Mouse (Mus musculus) ES-E14 (cell line): ENCODE measurements at regions not wholly inside any gene's neighbourhood (a gene's known extent, or its start where the extent isn't known, plus 50 kb on each side); places are given as distances from the start of the nearest gene placed in this dataset.

Experiments used
- DNase-seq: peaks from one replicate; pipeline ENCODE4 v3.0.0-alpha.2; 2013; ENCODE audit warnings: low read depth, low spot score
- H3K27ac ChIP-seq: 2 replicates; pipeline ENCODE4 v1.5.1; 2012; ENCODE audit warnings: low read depth, mild to moderate bottlenecking, low read length, moderate library complexity, mixed read lengths; ENCODE audit not compliant: poor library complexity, insufficient read depth, severe bottlenecking
- H3K36me3 ChIP-seq: 2 replicates; pipeline ENCODE4 v1.6.1; 2012; ENCODE audit warnings: mild to moderate bottlenecking, low read length, moderate library complexity, mixed read lengths; ENCODE audit not compliant: control insufficient read depth, poor library complexity, insufficient read depth, severe bottlenecking
- H3K4me1 ChIP-seq, 2 experiments: fragments of 150-350 bp in 1 of 2; sonication (generic) in 1 of 2; 2 replicates each; pipeline ENCODE4 v1.6.1; 2012; ENCODE audit warnings: low read length in 2 of 2, mild to moderate bottlenecking in 1 of 2, mixed read lengths in 1 of 2; ENCODE audit not compliant: control insufficient read depth in 2 of 2, insufficient read depth in 2 of 2, poor library complexity in 1 of 2
- H3K4me3 ChIP-seq, 2 experiments: fragments of 150-350 bp in 1 of 2; sonication (generic) in 1 of 2; 2 replicates each; pipeline ENCODE4 v1.5.1; 2012; ENCODE audit warnings: low read length in 2 of 2, low read depth in 1 of 2, mild to moderate bottlenecking in 1 of 2, mixed read lengths in 1 of 2; ENCODE audit not compliant: insufficient read depth in 1 of 2, poor library complexity in 1 of 2, severe bottlenecking in 1 of 2
- H3K9ac ChIP-seq: 2 replicates; pipeline ENCODE4 v1.6.1; 2012; ENCODE audit warnings: low read depth, mild to moderate bottlenecking, low read length, mixed read lengths; ENCODE audit not compliant: poor library complexity, insufficient read depth, severe bottlenecking
- H3K9me3 ChIP-seq: fragments of 150-350 bp; sonication (generic); 2 replicates; pipeline ENCODE4 v1.6.1; 2012; ENCODE audit warnings: low read depth, mild to moderate bottlenecking, low read length; ENCODE audit not compliant: control insufficient read depth, insufficient read depth
- CHD2 ChIP-seq: IDR thresholded peaks from 2 replicates; pipeline ENCODE4 v1.6.1; 2014; ENCODE audit warnings: mild to moderate bottlenecking, low read depth, low read length, inconsistent platforms
- HCFC1 ChIP-seq: IDR thresholded peaks from 2 replicates; pipeline ENCODE4 v1.6.1; 2012; ENCODE audit warnings: low read length, inconsistent platforms, borderline replicate concordance; ENCODE audit not compliant: insufficient read depth
- MAFK ChIP-seq: IDR thresholded peaks from 2 replicates; pipeline ENCODE4 v1.6.1; 2014; ENCODE audit warnings: mild to moderate bottlenecking, low read depth, low read length, inconsistent platforms; ENCODE audit not compliant: insufficient read depth
- ZC3H11A ChIP-seq: IDR thresholded peaks from 2 replicates; pipeline ENCODE4 v1.6.1; 2012; ENCODE audit warnings: low read depth, mild to moderate bottlenecking, inconsistent platforms, low read length, borderline replicate concordance
- ZNF384 ChIP-seq: IDR thresholded peaks from 2 replicates; pipeline ENCODE4 v1.6.1; 2012; ENCODE audit warnings: low read depth, low read length, inconsistent platforms
- in situ Hi-C, 2 experiments: fragments of 600-800 bp; cut with MboI; formaldehyde crosslinking; loops; one replicate each; pipeline ENCODE4 v1.15.1; 2025; ENCODE audit warnings: low sequenced_read_pairs in 2 of 2, inconsistent platforms in 1 of 2; ENCODE audit not compliant: unreplicated experiment in 2 of 2

GRCm38 (mm10) chr14:92764354-92764753 lies 1126.1 kb downstream of the Pcdh9 start:
- TF ChIP-seq ZC3H11A, result peak; percentile 60
- TF ChIP-seq HCFC1, result no peak
- in situ Hi-C loops, result no loop called here
- DNase-seq, result peak; percentile 36

GRCm38 (mm10) chr14:92754676-92755075 lies 1135.8 kb downstream of the Pcdh9 start:
- in situ Hi-C loops, result no loop called here
- H3K9ac ChIP-seq, result no peak overlapping the region
- DNase-seq, result no peak
- H3K36me3 ChIP-seq, result no peaks in the 10 kb centered on the region
- H3K4me1 ChIP-seq, result no peaks in the 10 kb centered on the region
- no peak for TF ChIP-seq CHD2
- no peak for TF ChIP-seq ZNF384
- no peak for TF ChIP-seq HCFC1
- TF ChIP-seq MAFK, result no peak
- TF ChIP-seq ZC3H11A, result no peak
- H3K9me3 ChIP-seq, result no peaks in the 10 kb centered on the region
- no peak overlapping the region for H3K27ac ChIP-seq
- no peak overlapping the region for H3K4me3 ChIP-seq

More at GRCm38 (mm10) chr14:92764354-92764753, 1126.1 kb downstream of the Pcdh9 start:
- no peaks in the 10 kb centered on the region for H3K4me1 ChIP-seq
- no peak overlapping the region for H3K27ac ChIP-seq
- H3K9ac ChIP-seq, result no peak overlapping the region
- no peak overlapping the region for H3K4me3 ChIP-seq
- no peaks in the 10 kb centered on the region for H3K36me3 ChIP-seq
- no peaks in the 10 kb centered on the region for H3K9me3 ChIP-seq

GRCm38 (mm10) chr14:92717666-92718065 lies 1172.8 kb downstream of the Pcdh9 start:
- no peak overlapping the region for H3K4me3 ChIP-seq
- no peaks in the 10 kb centered on the region for H3K9me3 ChIP-seq
- no peak overlapping the region for H3K27ac ChIP-seq
- H3K4me1 ChIP-seq, result no peaks in the 10 kb centered on the region
- H3K36me3 ChIP-seq, result no peaks in the 10 kb centered on the region
- in situ Hi-C loops, result no loop called here
- DNase-seq, result no peak
- TF ChIP-seq MAFK, result no peak
- no peak for TF ChIP-seq HCFC1
- no peak for TF ChIP-seq ZC3H11A
- TF ChIP-seq CHD2, result no peak
- no peak for TF ChIP-seq ZNF384
- no peak overlapping the region for H3K9ac ChIP-seq

GRCm38 (mm10) chr14:92688151-92688550 lies 1202.3 kb downstream of the Pcdh9 start:
- in situ Hi-C loops, result no loop called here
- Histone ChIP-seq H3K36me3 (no peaks in the 10 kb centered on the region), H3K9me3 (no peaks in the 10 kb centered on the region), H3K9ac (no peak overlapping the region), H3K4me1 (no peaks in the 10 kb centered on the region), H3K4me3 (no peak overlapping the region), H3K27ac (no peak overlapping the region)
- DNase-seq, result no peak
- TF ChIP-seq HCFC1, result no peak
- TF ChIP-seq CHD2, result no peak
- no peak for TF ChIP-seq ZC3H11A
- no peak for TF ChIP-seq MAFK
- TF ChIP-seq ZNF384, result no peak

- TF ChIP-seq ZC3H11A (no peak), HCFC1 (no peak), MAFK (no peak), CHD2 (no peak), ZNF384 (no peak)
- no peak overlapping the region for H3K9ac ChIP-seq
- in situ Hi-C loops, result no loop called here
- H3K27ac ChIP-seq, result no peak overlapping the region
- H3K9me3 ChIP-seq, result no peaks in the 10 kb centered on the region
- no peaks in the 10 kb centered on the region for H3K36me3 ChIP-seq
- no peak overlapping the region for H3K4me3 ChIP-seq
- DNase-seq, result no peak
- H3K4me1 ChIP-seq, result no peaks in the 10 kb centered on the region
These were observed 1203.4 kb downstream of the Pcdh9 start for GRCm38 (mm10) chr14:92687106-92687505.
